Mouse (Mus musculus) midbrain, embryonic 10.5 days (tissue): Measurements from ENCODE around the gene Tes. TPM values are rescaled to one million over a fixed set of nuclear protein-coding genes. Genes with fewer than 3 reads are reported as not detected.

ENCODE experiments used
- DNase-seq: peaks from one replicate; pipeline ENCODE4 v3.0.0-alpha.2; 2017; ENCODE audit warnings: low spot score
- H3K27ac ChIP-seq: fragments of 300-500 bp; sonication (generic); replicated peaks from 2 replicates; pipeline ENCODE4 v1.5.1; 2016; ENCODE audit warnings: mild to moderate bottlenecking
- H3K27me3 ChIP-seq: fragments of 300-500 bp; sonication (generic); 2 replicates; pipeline ENCODE4 v1.6.1; 2016; ENCODE audit warnings: low read depth, mild to moderate bottlenecking; ENCODE audit not compliant: poor library complexity, severe bottlenecking
- H3K36me3 ChIP-seq: fragments of 300-500 bp; sonication (generic); 2 replicates; pipeline ENCODE4 v1.6.1; 2016; ENCODE audit warnings: mild to moderate bottlenecking, moderate library complexity
- H3K4me1 ChIP-seq: fragments of 300-500 bp; sonication (generic); 2 replicates; pipeline ENCODE4 v1.6.1; 2016
- H3K4me3 ChIP-seq: fragments of 300-500 bp; sonication (generic); 2 replicates; pipeline ENCODE4 v1.5.1; 2016; ENCODE audit warnings: mild to moderate bottlenecking, moderate library complexity
- H3K9me3 ChIP-seq: fragments of 300-500 bp; sonication (generic); replicated peaks from 2 replicates; pipeline ENCODE4 v1.6.1; 2016; ENCODE audit warnings: mild to moderate bottlenecking
- WGBS: fragments of 180-500 bp; shearing (Covaris S2); methylation state at CpG from one replicate; pipeline ENCODE4 v1.1.7; 2016; 5-methylcytosine and 5-hydroxymethylcytosine counted together
- polyA plus RNA-seq: library from polyadenylated mRNA; unstranded; fragments of >200 nt; fragmentation: Nextera tagmentation; extraction: Ambion mirVana; gene quantifications from 2 replicates; pipeline ENCODE4 v1.2.1, GENCODE M21; 2016

The Tes gene
- polyA plus RNA-seq = 30.7 and 33.2 TPM in 2 replicates

DNA sequence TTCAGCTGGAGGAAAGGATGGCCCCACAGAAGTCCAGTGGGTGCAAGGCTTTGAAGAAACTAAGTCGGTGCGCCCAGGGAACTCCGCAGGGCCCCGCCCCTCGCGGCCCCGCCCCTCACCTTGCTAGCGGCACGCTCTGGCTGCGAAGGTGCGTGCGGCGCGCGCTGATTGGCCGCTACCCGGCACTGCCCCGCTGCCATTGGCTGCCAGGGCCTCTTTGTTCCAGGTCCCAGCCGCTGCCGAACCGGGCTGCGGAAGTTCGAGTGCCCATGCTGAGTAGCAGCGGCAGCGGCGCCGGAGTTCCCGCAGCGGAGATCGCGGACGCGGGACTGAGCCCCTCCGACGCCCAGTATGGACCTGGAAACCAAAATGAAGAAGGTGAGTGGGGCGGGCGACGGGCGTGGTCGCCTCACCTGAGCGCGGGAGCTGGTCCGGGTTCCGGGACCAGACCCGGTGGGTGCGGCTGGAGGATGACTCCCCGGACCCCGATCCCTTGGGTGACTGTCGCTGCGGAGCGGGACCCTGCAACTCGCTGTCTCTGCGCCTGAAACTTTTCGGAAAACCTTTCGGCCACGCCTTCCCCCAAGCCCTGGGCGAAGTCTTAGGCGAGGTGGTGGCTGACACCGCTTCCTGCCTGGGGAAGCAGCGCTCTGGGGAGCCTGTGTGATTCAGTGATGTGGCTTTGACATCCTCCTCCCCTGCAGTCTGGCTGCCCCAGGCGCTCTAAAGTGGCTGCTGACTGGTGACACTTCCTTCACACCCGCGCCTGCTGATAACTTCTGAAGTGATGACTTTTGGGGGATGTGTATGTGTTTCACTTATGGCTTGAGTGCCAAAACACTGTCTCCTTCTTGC, at the start of gene Tes:
Gene Tes, plus strand, starts transcription at position 214 of the 855 bp plus-strand sequence.
- Histone ChIP-seq H3K27me3 (peaks cover 57% of the 10 kb centered on the region), H3K27ac (peak within 1 kb of the TSS; percentile 83), H3K4me1 (peaks cover 14% of the 10 kb centered on the region), H3K36me3 (no peaks in the 10 kb centered on the region), H3K9me3 (no peaks in the 10 kb centered on the region), H3K4me3 (peak within 1 kb of the TSS; percentile 68)
- peak; percentile 78 for DNase-seq
- under 1% methylated on average over 63 of the region's 63 CpGs for WGBS

DNA sequence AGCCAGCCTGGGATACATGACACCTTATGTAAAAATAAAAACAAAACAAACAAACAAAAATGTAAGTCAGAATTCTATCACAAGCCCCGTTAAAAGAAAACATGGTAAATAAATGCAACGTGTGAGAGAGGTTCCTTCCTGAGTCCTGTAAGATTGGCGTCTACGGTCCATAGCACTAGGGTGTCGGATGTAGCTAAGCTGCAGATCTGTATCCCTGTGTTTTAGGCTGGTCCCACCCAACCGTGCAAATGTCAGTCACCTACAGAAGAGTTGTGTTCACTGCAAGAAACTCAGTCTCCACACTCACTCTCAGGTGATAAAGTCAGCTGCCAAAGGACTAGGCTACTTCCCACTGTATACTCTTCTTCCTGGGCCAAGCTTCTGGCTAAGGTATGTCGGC, 39.1 kb upstream of the Tes start:
- peaks cover 12% of the 10 kb centered on the region for H3K4me1 ChIP-seq
- no peak overlapping the region for H3K27ac ChIP-seq
- H3K27me3 ChIP-seq = no peaks in the 10 kb centered on the region
- no peak for DNase-seq
- H3K36me3 ChIP-seq = no peaks in the 10 kb centered on the region
- 60% methylated on average over 7 of the region's 7 CpGs for WGBS
- H3K4me3 ChIP-seq = no peak overlapping the region
- no peaks in the 10 kb centered on the region for H3K9me3 ChIP-seq

DNA sequence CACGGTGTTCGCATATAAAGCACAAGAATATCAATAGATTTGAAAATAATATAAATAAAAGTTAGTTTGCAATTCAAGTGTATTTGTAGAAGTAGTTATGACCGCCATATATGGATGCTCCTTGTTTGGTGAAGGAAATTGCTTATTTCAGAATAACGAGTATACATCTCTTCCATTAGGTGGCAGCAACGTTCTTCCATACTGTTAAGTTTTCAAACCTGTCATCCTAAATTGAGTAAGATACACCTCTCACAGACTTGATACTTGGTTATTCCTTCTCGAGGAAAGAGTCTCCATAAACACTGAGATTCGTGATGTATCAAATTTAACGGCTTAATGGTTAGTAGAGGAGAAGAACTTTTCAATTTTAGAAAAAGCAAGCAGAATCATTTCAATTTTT, 37.4 kb upstream of the Tes start:
- no peak for DNase-seq
- 28% methylated on average over 8 of the region's 8 CpGs for WGBS
- H3K27ac ChIP-seq = no peak overlapping the region

DNA sequence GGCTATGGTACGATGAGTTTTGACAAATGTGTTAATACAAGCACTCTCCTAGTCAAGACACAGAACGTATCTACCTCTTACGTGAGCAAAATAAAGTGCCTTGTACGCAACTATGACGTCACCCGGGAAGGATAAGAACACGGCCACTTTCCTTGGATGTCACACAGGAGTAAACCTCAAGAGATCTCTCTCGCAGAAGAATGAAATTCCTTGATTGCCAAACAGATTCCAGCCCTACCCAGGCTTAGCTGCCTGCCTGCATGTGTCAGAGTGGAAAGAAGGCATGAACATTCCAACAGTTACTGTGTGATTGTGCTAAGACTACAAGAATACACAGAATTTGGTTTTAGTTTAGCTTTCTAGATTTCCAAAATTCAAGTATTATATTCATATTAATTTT, 36.1 kb upstream of the Tes start:
- no peaks in the 10 kb centered on the region for H3K36me3 ChIP-seq
- 0 out of 2 replicates have a peak, but pooled peaks cover 2% of the 10 kb centered on the region for H3K27me3 ChIP-seq
- WGBS = 92% methylated on average over 8 of the region's 8 CpGs

More for the DNA sequence above, 37.4 kb upstream of the Tes start:
- no peaks in the 10 kb centered on the region for H3K36me3 ChIP-seq
- H3K4me3 ChIP-seq = no peak overlapping the region
- no peaks in the 10 kb centered on the region for H3K9me3 ChIP-seq
- H3K4me1 ChIP-seq = peaks cover 24% of the 10 kb centered on the region
- H3K27me3 ChIP-seq = no peaks in the 10 kb centered on the region

DNA sequence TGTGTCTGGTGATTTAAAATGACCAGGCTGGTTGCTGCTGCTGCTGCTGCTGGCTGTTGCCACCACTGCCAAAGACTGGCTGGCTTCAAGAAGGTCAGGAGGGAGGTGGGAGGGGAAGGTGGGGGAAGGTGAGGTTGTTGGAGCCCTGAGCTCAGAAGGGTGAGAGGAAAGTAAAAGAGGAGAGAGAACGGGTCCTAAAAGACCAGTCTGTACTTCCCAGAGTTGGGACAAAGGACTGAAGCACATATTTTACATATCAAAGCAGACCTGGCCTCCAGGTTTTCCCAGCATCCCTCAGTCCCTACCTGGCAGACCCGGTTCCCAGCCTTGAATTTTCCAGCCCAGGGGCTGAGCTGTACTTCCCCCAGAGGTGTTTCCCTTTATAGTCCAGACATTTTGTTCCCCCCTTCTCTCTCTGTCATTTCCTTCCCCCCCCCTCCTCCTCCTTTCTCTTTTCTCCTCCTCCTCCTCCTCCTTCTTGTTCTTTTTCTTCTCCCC, 32.7 kb upstream of the Tes start:
- Histone ChIP-seq H3K4me3 (no peak overlapping the region), H3K27ac (0 out of 2 replicates have a peak overlapping the region, but pooled peaks have one; percentile 13), H3K4me1 (peaks cover 17% of the 10 kb centered on the region), H3K9me3 (no peaks in the 10 kb centered on the region), H3K27me3 (0 out of 2 replicates have a peak, but pooled peaks cover 7% of the 10 kb centered on the region), H3K36me3 (no peaks in the 10 kb centered on the region)
- no peak for DNase-seq
- 3% methylated on average over 2 of the region's 2 CpGs for WGBS

More for the DNA sequence above, 36.1 kb upstream of the Tes start:
- DNase-seq = no peak
- Histone ChIP-seq H3K4me3 (no peak overlapping the region), H3K9me3 (no peaks in the 10 kb centered on the region), H3K27ac (no peak overlapping the region), H3K4me1 (peaks cover 28% of the 10 kb centered on the region)

DNA sequence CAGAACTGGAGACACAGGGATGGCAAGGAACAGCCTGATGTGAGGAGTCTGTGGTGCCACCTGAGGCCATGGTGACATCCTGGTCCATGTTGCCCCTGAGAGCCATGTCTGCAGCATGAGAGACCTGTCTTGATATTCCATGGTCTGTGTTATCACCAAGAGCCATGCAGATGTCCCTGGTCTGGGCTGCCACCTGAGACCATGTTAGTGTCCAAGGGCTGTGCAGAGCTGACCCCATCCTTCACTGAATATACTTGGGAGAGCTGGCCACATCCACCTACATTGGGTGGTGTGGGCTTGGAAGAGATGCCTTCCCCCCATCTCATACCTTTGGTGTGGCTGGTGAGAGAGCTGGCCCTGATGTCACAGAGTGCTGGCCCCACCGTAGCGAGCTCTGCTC, 30.9 kb upstream of the Tes start:
- 0 out of 2 replicates have a peak, but pooled peaks cover 7% of the 10 kb centered on the region for H3K27me3 ChIP-seq
- H3K27ac ChIP-seq = no peak overlapping the region
- H3K4me1 ChIP-seq = peaks cover 17% of the 10 kb centered on the region
- no peaks in the 10 kb centered on the region for H3K36me3 ChIP-seq
- no peak overlapping the region for H3K4me3 ChIP-seq
- H3K9me3 ChIP-seq = no peaks in the 10 kb centered on the region
- DNase-seq = no peak
- WGBS = 95% methylated on average over 2 of the region's 2 CpGs

DNA sequence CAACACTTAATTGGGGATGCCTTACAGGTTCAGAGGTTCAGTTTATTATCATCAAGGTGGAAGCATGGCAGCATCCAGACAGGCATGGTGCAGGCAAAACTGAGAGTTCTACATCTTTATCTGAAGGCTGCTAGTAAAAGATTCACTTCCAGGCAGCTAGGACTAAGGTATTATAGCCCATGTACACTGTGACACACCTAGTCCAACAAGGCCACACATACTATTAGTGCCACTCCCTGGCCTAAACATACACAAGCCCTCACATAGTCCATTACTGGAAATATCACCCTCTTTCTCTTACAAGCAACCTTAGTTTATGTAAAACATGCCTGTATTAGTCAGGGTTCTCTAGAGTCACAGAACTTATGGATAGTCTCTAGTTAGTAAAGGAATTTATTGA, 29.7 kb upstream of the Tes start:
- 0 out of 2 replicates have a peak, but pooled peaks cover 7% of the 10 kb centered on the region for H3K27me3 ChIP-seq
- H3K4me3 ChIP-seq = no peak overlapping the region
- peaks cover 17% of the 10 kb centered on the region for H3K4me1 ChIP-seq
- no peaks in the 10 kb centered on the region for H3K9me3 ChIP-seq
- H3K36me3 ChIP-seq = no peaks in the 10 kb centered on the region
- no peak overlapping the region for H3K27ac ChIP-seq
- DNase-seq = no peak

DNA sequence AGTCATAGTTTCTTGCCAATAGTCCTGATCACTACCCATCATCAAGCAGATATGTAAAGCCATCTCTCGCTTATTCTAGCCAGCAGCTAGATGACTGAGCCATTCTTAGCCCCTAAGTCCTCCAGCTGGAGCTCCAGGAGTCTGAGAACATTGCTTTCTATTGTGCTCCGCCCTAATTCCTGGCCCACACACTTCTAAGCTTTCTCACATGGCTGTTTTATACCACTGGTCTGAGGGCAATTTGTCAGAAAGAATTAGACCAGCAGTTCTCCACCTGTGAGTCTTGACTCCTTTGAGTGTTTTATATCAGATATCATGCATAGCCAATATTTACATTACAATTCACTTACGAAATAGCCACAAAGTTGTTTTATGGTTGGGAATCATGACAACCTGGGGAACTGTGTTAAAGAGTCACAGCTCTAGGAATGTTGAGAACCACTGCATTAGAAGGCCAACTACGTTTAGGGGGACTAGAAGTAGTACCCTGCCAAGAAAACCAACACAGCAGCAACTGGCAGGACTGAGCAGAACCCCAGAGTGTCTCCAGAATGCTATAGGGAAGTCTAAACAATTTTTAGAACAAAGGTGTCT, 13.4 kb upstream of the Tes start:
- Histone ChIP-seq H3K4me3 (no peak overlapping the region), H3K4me1 (no peaks in the 10 kb centered on the region), H3K27me3 (no peaks in the 10 kb centered on the region), H3K36me3 (no peaks in the 10 kb centered on the region), H3K27ac (no peak overlapping the region), H3K9me3 (no peaks in the 10 kb centered on the region)
- 86% methylated on average over 4 of the region's 4 CpGs for WGBS
- no peak for DNase-seq

DNA sequence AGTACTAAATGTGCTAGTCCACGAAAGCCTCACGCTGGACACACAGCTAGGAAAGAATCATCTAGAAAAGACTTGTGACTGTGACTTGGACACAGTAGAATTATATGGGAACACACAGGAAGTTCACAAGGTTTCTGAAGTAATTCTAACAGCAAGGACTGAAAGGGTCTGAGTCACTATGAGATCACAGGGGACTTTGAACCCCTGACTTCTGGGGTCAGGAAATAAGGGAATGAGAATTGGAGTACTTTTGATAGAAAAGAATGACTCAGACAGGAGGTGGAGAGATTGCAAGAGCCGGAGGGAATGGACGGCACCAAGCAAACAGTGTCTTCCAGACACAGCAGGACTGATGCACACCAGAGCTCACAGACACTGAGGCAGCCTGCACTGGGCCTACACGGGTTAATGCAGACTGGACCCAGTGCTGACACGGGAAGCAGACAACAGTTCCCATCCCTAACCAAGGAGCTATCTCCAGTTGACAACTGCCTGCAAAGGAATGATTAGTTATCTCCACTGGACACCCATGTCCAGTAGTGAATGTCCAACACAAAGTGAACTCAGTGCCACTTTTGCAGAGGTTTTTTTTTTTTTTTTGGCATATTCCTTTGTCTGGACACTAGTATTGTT, 11.8 kb upstream of the Tes start:
- H3K9me3 ChIP-seq = no peaks in the 10 kb centered on the region
- no peaks in the 10 kb centered on the region for H3K36me3 ChIP-seq
- no peak overlapping the region for H3K4me3 ChIP-seq
- 83% methylated on average over 6 of the region's 6 CpGs for WGBS
- no peaks in the 10 kb centered on the region for H3K4me1 ChIP-seq
- DNase-seq = no peak
- H3K27ac ChIP-seq = no peak overlapping the region
- H3K27me3 ChIP-seq = no peaks in the 10 kb centered on the region

DNA sequence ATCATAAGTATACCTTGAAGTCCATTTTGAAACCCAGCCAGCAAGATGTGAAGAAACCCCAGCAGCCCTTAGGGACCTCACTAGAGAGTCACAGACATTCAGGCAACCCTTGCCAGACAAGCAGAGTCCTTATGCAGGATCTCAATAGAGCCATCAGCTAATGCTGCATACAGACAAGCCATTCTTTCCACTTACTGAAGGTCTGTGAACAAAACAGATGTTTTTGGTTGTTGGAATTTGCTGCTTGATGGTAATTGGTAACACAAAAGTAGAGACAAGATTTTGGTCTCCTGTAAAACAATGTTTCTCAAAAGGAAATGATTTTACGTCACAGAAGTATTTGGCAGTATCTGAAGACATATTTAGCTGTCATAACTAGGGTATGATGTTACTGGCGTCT, 10.2 kb upstream of the Tes start:
- H3K4me1 ChIP-seq = no peaks in the 10 kb centered on the region
- DNase-seq = no peak
- H3K27me3 ChIP-seq = no peaks in the 10 kb centered on the region
- H3K36me3 ChIP-seq = no peaks in the 10 kb centered on the region
- H3K9me3 ChIP-seq = no peaks in the 10 kb centered on the region
- H3K27ac ChIP-seq = no peak overlapping the region
- WGBS = 92% methylated on average over 2 of the region's 2 CpGs
- no peak overlapping the region for H3K4me3 ChIP-seq

DNA sequence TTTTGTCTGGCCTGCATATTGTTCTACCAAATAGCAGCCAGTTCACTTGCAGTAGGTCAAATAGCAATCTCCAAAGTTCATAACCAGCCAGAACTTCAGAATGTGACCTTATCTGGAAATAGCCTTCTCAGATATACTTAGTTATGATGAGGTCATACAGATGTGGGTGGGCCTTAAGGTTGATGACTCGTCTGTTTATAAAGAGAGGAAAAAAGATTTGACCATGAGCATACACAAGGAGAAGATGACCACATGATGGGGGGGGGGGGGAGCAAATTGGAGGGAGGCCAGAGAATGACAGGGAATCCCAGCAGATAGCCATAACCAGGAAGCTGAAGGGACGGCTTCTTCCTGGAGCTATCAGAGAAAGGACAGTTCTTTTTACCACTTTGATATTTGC, 9.3 kb upstream of the Tes start:
- Histone ChIP-seq H3K27ac (no peak overlapping the region), H3K4me1 (no peaks in the 10 kb centered on the region), H3K27me3 (no peaks in the 10 kb centered on the region), H3K36me3 (no peaks in the 10 kb centered on the region), H3K9me3 (no peaks in the 10 kb centered on the region), H3K4me3 (no peak overlapping the region)
- 83% methylated on average over 2 of the region's 2 CpGs for WGBS
- DNase-seq = no peak

DNA sequence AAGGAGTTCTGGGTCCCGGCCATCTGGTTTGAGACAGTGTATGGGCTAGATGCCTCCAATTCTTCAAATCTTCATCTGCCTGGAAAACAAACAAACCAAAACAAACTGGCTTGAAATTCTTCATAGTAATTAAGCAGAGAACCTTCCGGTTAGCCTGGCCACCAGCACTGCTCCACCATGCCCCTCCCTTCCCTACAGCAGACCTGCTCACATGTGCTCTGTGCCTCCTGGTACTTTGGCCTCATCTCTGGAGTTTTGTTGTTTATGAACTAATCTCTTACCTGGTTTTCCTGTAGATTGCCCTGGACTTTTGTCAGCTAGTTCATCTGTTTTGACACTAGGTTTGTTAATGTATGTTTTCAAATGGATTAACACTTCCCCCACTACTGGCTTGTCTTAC, 5.4 kb upstream of the Tes start:
- Histone ChIP-seq H3K9me3 (no peaks in the 10 kb centered on the region), H3K4me1 (peaks cover 1% of the 10 kb centered on the region), H3K27me3 (peaks cover 18% of the 10 kb centered on the region), H3K27ac (no peak overlapping the region), H3K36me3 (no peaks in the 10 kb centered on the region), H3K4me3 (no peak overlapping the region)
- 85% methylated on average over 2 of the region's 2 CpGs for WGBS
- no peak for DNase-seq

DNA sequence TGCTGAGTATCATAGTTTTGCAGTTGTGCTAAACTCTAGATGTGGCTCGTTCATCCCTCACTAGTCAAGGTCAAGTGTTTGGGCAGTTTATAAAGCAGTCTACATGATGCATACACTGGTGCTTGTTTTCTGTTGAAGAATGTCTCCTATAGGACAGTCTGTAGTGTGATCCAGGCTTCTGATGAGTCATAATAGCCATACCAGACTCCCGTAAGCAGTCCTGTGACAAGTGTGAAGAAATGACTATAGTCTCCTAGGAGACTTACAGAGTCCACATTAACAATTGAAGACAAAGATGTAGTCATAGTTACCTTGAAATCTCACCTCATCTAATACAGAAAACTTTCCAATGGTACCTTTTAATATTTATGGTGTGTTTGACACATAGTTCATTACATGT, 4.8 kb upstream of the Tes start:
- WGBS = 94% methylated on average over 2 of the region's 2 CpGs
- H3K4me3 ChIP-seq = no peak overlapping the region
- no peak for DNase-seq
- peaks cover 24% of the 10 kb centered on the region for H3K27me3 ChIP-seq
- H3K36me3 ChIP-seq = no peaks in the 10 kb centered on the region
- no peaks in the 10 kb centered on the region for H3K9me3 ChIP-seq
- H3K27ac ChIP-seq = no peak overlapping the region
- H3K4me1 ChIP-seq = peaks cover 6% of the 10 kb centered on the region
